Mouse (Mus musculus): Measurements from ENCODE around the gene Tmem79. TPM values are rescaled to one million over a fixed set of nuclear protein-coding genes. Genes with fewer than 3 reads are reported as not detected.

The Tmem79 gene
- polyA plus RNA-seq, 1 experiment from 2014 or later, result 1.4 TPM

GRCm38 (mm10) chr3:88335436-88336053 is 403 bp downstream of the Tmem79 start:
- no peaks in the 10 kb centered on the region for H3K9me3 ChIP-seq (replicated peaks; ENCODE audit: control insufficient read depth, low read length)
- H3K4me1 ChIP-seq (ENCODE audit: control insufficient read depth, insufficient read depth, low read length), result peaks cover 10% of the 10 kb centered on the region; the same call in 1 of the 2 replicates
- H3K4me2 ChIP-seq (ENCODE audit: low read length), result peak overlapping the region; percentile 78
- DNase-seq (ENCODE audit: low spot score) (no peak), ATAC-seq (peak; percentile 57)
- WGBS, result under 1% methylated on average over 27 of the region's 27 CpGs
- no peaks in the 10 kb centered on the region for H3K27me3 ChIP-seq (replicated peaks; ENCODE audit: control insufficient read depth, insufficient read depth, low read length)
- peak overlapping the region; percentile 80 for H3K27ac ChIP-seq (ENCODE audit: low read depth, low read length)
- peak overlapping the region; percentile 91 for H3K9ac ChIP-seq (ENCODE audit: low read length)
- H3K36me3 ChIP-seq (ENCODE audit: control insufficient read depth, insufficient read depth, low read length), result peaks cover under 1% of the 10 kb centered on the region; the same call in 1 of the 2 replicates
- H3K4me3 ChIP-seq (ENCODE audit: low read depth, low read length), result peak overlapping the region; percentile 70

- H3K27ac ChIP-seq (ENCODE audit: low read depth, low read length), result no peak overlapping the region
- peaks cover 10% of the 10 kb centered on the region; the same call in 1 of the 2 replicates for H3K4me1 ChIP-seq (ENCODE audit: control insufficient read depth, insufficient read depth, low read length)
- H3K36me3 ChIP-seq (ENCODE audit: control insufficient read depth, insufficient read depth, low read length), result no peaks in the 10 kb centered on the region
- peak overlapping the region; percentile 91 for H3K9ac ChIP-seq (ENCODE audit: low read length)
- H3K9me3 ChIP-seq (replicated peaks; ENCODE audit: control insufficient read depth, low read length), result no peaks in the 10 kb centered on the region
- ATAC-seq, result no peak
- H3K4me3 ChIP-seq (ENCODE audit: low read depth, low read length), result peak overlapping the region; percentile 70
- DNase-seq (ENCODE audit: low spot score), result no peak
- no peaks in the 10 kb centered on the region for H3K27me3 ChIP-seq (replicated peaks; ENCODE audit: control insufficient read depth, insufficient read depth, low read length)
- 35% methylated on average over 3 of the region's 3 CpGs for WGBS
- H3K4me2 ChIP-seq (ENCODE audit: low read length), result peak overlapping the region; percentile 78
These were observed 979 bp downstream of the Tmem79 start for GRCm38 (mm10) chr3:88334902-88335435.

GRCm38 (mm10) chr3:88334029-88334658 is 1.8 kb downstream of the Tmem79 start:
- Histone ChIP-seq H3K27ac (ENCODE audit: low read depth, low read length) (no peak overlapping the region), H3K4me3 (ENCODE audit: low read depth, low read length) (no peak overlapping the region), H3K4me1 (ENCODE audit: control insufficient read depth, insufficient read depth, low read length) (peaks cover 10% of the 10 kb centered on the region; the same call in 1 of the 2 replicates), H3K4me2 (ENCODE audit: low read length) (no peak overlapping the region), H3K9ac (ENCODE audit: low read length) (no peak overlapping the region), H3K9me3 (replicated peaks; ENCODE audit: control insufficient read depth, low read length) (no peaks in the 10 kb centered on the region), H3K36me3 (ENCODE audit: control insufficient read depth, insufficient read depth, low read length) (0 out of 2 replicates have a peak, but pooled peaks cover 4% of the 10 kb centered on the region), H3K27me3 (replicated peaks; ENCODE audit: control insufficient read depth, insufficient read depth, low read length) (no peaks in the 10 kb centered on the region)
- no peak for DNase-seq (ENCODE audit: low spot score)
- ATAC-seq, result no peak
- WGBS, result 62% methylated on average over 12 of the region's 12 CpGs

GRCm38 (mm10) chr3:88331282-88331681 is 4.7 kb downstream of the Tmem79 start:
- H3K36me3 ChIP-seq (ENCODE audit: control insufficient read depth, insufficient read depth, low read length), result peaks cover 12% of the 10 kb centered on the region; the same call in 1 of the 2 replicates
- 0 out of 2 replicates have a peak, but pooled peaks cover 2% of the 10 kb centered on the region for H3K4me1 ChIP-seq (ENCODE audit: control insufficient read depth, insufficient read depth, low read length)
- H3K9ac ChIP-seq (ENCODE audit: low read length), result no peak overlapping the region
- H3K27me3 ChIP-seq (replicated peaks; ENCODE audit: control insufficient read depth, insufficient read depth, low read length), result no peaks in the 10 kb centered on the region
- ATAC-seq, result no peak
- no peaks in the 10 kb centered on the region for H3K9me3 ChIP-seq (replicated peaks; ENCODE audit: control insufficient read depth, low read length)
- DNase-seq (ENCODE audit: low spot score), result peak; percentile 23
- H3K4me2 ChIP-seq (ENCODE audit: low read length), result no peak overlapping the region
- 19% methylated on average over 2 of the region's 2 CpGs for WGBS
- no peak overlapping the region for H3K27ac ChIP-seq (ENCODE audit: low read depth, low read length)
- H3K4me3 ChIP-seq (ENCODE audit: low read depth, low read length), result no peak overlapping the region

- 88% methylated on average over 5 of the region's 5 CpGs for WGBS
- H3K4me1 ChIP-seq (ENCODE audit: control insufficient read depth, insufficient read depth, low read length), result peaks cover 7% of the 10 kb centered on the region
- no peak overlapping the region for H3K4me2 ChIP-seq (ENCODE audit: low read length)
- DNase-seq (ENCODE audit: low spot score) (no peak), ATAC-seq (no peak)
- H3K36me3 ChIP-seq (ENCODE audit: control insufficient read depth, insufficient read depth, low read length), result peaks cover 12% of the 10 kb centered on the region; the same call in 1 of the 2 replicates
- H3K27ac ChIP-seq (ENCODE audit: low read depth, low read length), result no peak overlapping the region
- H3K9me3 ChIP-seq (replicated peaks; ENCODE audit: control insufficient read depth, low read length), result no peaks in the 10 kb centered on the region
- H3K27me3 ChIP-seq (replicated peaks; ENCODE audit: control insufficient read depth, insufficient read depth, low read length), result no peaks in the 10 kb centered on the region
- H3K4me3 ChIP-seq (ENCODE audit: low read depth, low read length), result no peak overlapping the region
- no peak overlapping the region for H3K9ac ChIP-seq (ENCODE audit: low read length)
These were observed 7.0 kb downstream of the Tmem79 start for GRCm38 (mm10) chr3:88328956-88329355.

GRCm38 (mm10) chr3:88324951-88325405 is 11.0 kb downstream of the Tmem79 start, which contains the start of gene Glmp:
Gene Glmp, plus strand, starts transcription at chr3:88325023.
- DNase-seq (ENCODE audit: low spot score) (peak; percentile 88), ATAC-seq (peak; percentile 82)
- Histone ChIP-seq H3K27me3 (replicated peaks; ENCODE audit: control insufficient read depth, insufficient read depth, low read length) (no peaks in the 10 kb centered on the region), H3K9me3 (replicated peaks; ENCODE audit: control insufficient read depth, low read length) (no peaks in the 10 kb centered on the region), H3K36me3 (ENCODE audit: control insufficient read depth, insufficient read depth, low read length) (peaks cover 48% of the 10 kb centered on the region), H3K9ac (ENCODE audit: low read length) (peak within 1 kb of the TSS; percentile 77), H3K4me3 (ENCODE audit: low read depth, low read length) (peak within 1 kb of the TSS; percentile 65), H3K27ac (ENCODE audit: low read depth, low read length) (peak within 1 kb of the TSS; percentile 14; the same call in 1 of the 2 replicates), H3K4me2 (ENCODE audit: low read length) (peak within 1 kb of the TSS; percentile 81), H3K4me1 (ENCODE audit: control insufficient read depth, insufficient read depth, low read length) (peaks cover 7% of the 10 kb centered on the region)
- 4% methylated on average over 10 of the region's 10 CpGs for WGBS

GRCm38 (mm10) chr3:88299172-88299571 is 36.8 kb downstream of the Tmem79 start:
- H3K4me1 ChIP-seq (ENCODE audit: control insufficient read depth, insufficient read depth, low read length), result peaks cover 16% of the 10 kb centered on the region; the same call in 1 of the 2 replicates
- H3K36me3 ChIP-seq (ENCODE audit: control insufficient read depth, insufficient read depth, low read length), result peaks cover 51% of the 10 kb centered on the region
- H3K4me3 ChIP-seq (ENCODE audit: low read depth, low read length), result no peak overlapping the region
- no peak for ATAC-seq
- no peak for DNase-seq (ENCODE audit: low spot score)
- H3K4me2 ChIP-seq (ENCODE audit: low read length), result no peak overlapping the region
- H3K9ac ChIP-seq (ENCODE audit: low read length), result no peak overlapping the region
- WGBS, result 93% methylated on average over 1 of the region's 1 CpGs
- no peaks in the 10 kb centered on the region for H3K27me3 ChIP-seq (replicated peaks; ENCODE audit: control insufficient read depth, insufficient read depth, low read length)
- no peaks in the 10 kb centered on the region for H3K9me3 ChIP-seq (replicated peaks; ENCODE audit: control insufficient read depth, low read length)
- no peak overlapping the region for H3K27ac ChIP-seq (ENCODE audit: low read depth, low read length)

- Histone ChIP-seq H3K4me3 (ENCODE audit: low read depth, low read length) (peak overlapping the region; percentile 80), H3K4me1 (ENCODE audit: control insufficient read depth, insufficient read depth, low read length) (peaks cover 16% of the 10 kb centered on the region; the same call in 1 of the 2 replicates), H3K27ac (ENCODE audit: low read depth, low read length) (peak overlapping the region; percentile 91), H3K9me3 (replicated peaks; ENCODE audit: control insufficient read depth, low read length) (no peaks in the 10 kb centered on the region), H3K27me3 (replicated peaks; ENCODE audit: control insufficient read depth, insufficient read depth, low read length) (no peaks in the 10 kb centered on the region), H3K36me3 (ENCODE audit: control insufficient read depth, insufficient read depth, low read length) (peaks cover 38% of the 10 kb centered on the region), H3K9ac (ENCODE audit: low read length) (peak overlapping the region; percentile 89), H3K4me2 (ENCODE audit: low read length) (peak overlapping the region; percentile 90)
- no peak for DNase-seq (ENCODE audit: low spot score)
- WGBS, result under 1% methylated on average over 30 of the region's 30 CpGs
- ATAC-seq, result no peak
These were observed 38.6 kb downstream of the Tmem79 start for GRCm38 (mm10) chr3:88297321-88297851.
